Mouse (Mus musculus) testis, adult 2 months (tissue): ENCODE measurements around the gene Six6. TPM values are rescaled to one million over a fixed set of nuclear protein-coding genes. Genes with fewer than 3 reads are reported as not detected.

ENCODE experiments used
- H3K27ac ChIP-seq: fragments of 200-500 bp; 2 replicates; pipeline ENCODE4 v1.5.1; 2012; ENCODE audit warnings: low read depth, low read length; ENCODE audit not compliant: control insufficient read depth, insufficient read depth
- H3K27me3 ChIP-seq: fragments of 200-500 bp; 2 replicates; pipeline ENCODE4 v1.6.1; 2012; ENCODE audit warnings: mild to moderate bottlenecking, low read length, moderate library complexity; ENCODE audit not compliant: control insufficient read depth, insufficient read depth
- H3K36me3 ChIP-seq: fragments of 200-500 bp; 2 replicates; pipeline ENCODE4 v1.6.1; 2012; ENCODE audit warnings: mild to moderate bottlenecking, low read length; ENCODE audit not compliant: control insufficient read depth, insufficient read depth
- H3K4me1 ChIP-seq: fragments of 200-500 bp; 2 replicates; pipeline ENCODE4 v1.6.1; 2012; ENCODE audit warnings: low read length; ENCODE audit not compliant: control insufficient read depth, insufficient read depth
- H3K4me3 ChIP-seq: fragments of 200-500 bp; 2 replicates; pipeline ENCODE4 v1.5.1; 2012; ENCODE audit warnings: low read depth, mild to moderate bottlenecking, low read length, moderate library complexity, mixed read lengths; ENCODE audit not compliant: control insufficient read depth
- CTCF ChIP-seq: fragments of 200-500 bp; IDR thresholded peaks from 2 replicates; pipeline ENCODE4 v1.5.1; 2012; ENCODE audit warnings: low read depth, mild to moderate bottlenecking, inconsistent platforms, low read length, moderate library complexity; ENCODE audit not compliant: control insufficient read depth, insufficient read depth, insufficient replicate concordance
- POLR2A ChIP-seq: fragments of 200-500 bp; IDR thresholded peaks from 2 replicates; pipeline ENCODE4 v1.6.1; 2012; ENCODE audit warnings: low read depth, mild to moderate bottlenecking, inconsistent platforms, low read length, moderate library complexity; ENCODE audit not compliant: control insufficient read depth
- polyA plus RNA-seq: library from polyadenylated mRNA; depleted of rRNA; stranded (reverse); fragments of >200 nt; gene quantifications from 2 replicates; pipeline ENCODE4 v1.2.3, GENCODE M21; 2012; rRNA removed

Six6 gene
- polyA plus RNA-seq, 1 experiment, result not detected

GRCm38 (mm10) chr12:72979236-72979635 lies 39.5 kb downstream of the Six6 start:
- H3K4me3 ChIP-seq, result no peak overlapping the region
- no peak overlapping the region for H3K27ac ChIP-seq
- no peak for TF ChIP-seq POLR2A
- no peak for TF ChIP-seq CTCF
- no peaks in the 10 kb centered on the region for H3K27me3 ChIP-seq
- H3K4me1 ChIP-seq, result peaks cover 10% of the 10 kb centered on the region
- no peaks in the 10 kb centered on the region for H3K36me3 ChIP-seq

DNA sequence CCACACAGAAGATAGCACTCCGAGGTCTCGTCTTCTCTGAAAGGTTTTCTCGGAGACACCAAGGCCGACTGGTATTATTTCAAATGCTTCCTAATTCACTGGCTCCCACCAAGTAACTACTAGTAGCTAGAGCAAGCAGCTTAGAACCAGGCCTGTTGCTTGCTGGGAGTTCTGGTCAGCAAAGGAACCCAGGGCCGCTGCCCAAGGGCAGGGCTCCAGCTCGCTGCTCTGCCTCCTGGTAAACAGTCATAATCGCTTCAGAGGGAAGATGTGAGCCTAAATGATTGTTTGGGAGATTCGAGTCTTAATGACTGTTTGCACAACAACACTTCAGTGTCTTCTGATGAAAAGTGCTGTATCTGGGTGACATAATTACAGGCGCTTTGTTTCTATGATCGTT lies 42.9 kb downstream of the Six6 start:
- H3K4me3 ChIP-seq, result no peak overlapping the region
- H3K4me1 ChIP-seq, result no peaks in the 10 kb centered on the region; the same call in 1 of the 2 replicates
- no peaks in the 10 kb centered on the region for H3K27me3 ChIP-seq
- no peaks in the 10 kb centered on the region for H3K36me3 ChIP-seq
- peak overlapping the region; percentile 49 for H3K27ac ChIP-seq
- TF ChIP-seq POLR2A, result no peak
- TF ChIP-seq CTCF, result no peak

- H3K27me3 ChIP-seq, result no peaks in the 10 kb centered on the region
- no peak overlapping the region for H3K4me3 ChIP-seq
- no peaks in the 10 kb centered on the region for H3K36me3 ChIP-seq
- no peak for TF ChIP-seq CTCF
- no peak for TF ChIP-seq POLR2A
- H3K27ac ChIP-seq, result peak overlapping the region; percentile 56; the same call in 1 of the 2 replicates
- no peaks in the 10 kb centered on the region; the same call in 1 of the 2 replicates for H3K4me1 ChIP-seq
Observed at GRCm38 (mm10) chr12:72983071-72983857, 43.6 kb downstream of the Six6 start.

Other genes with a start within 250 kb of the Six6 start
- gene Ppm1a, start 182.4 kb upstream of the Six6 start, polyA plus RNA-seq, result 204 and 252 TPM in 2 replicates
- 2.9 and 5.3 TPM in 2 replicates for gene 4930447C04Rik, start 882 bp downstream of the Six6 start, polyA plus RNA-seq
- gene Six1, start 114.0 kb downstream of the Six6 start, polyA plus RNA-seq, result 0.51 and 0.58 TPM in 2 replicates
- 0.34 and 0.48 TPM in 2 replicates for gene Six4, start 173.6 kb downstream of the Six6 start, polyA plus RNA-seq
- 4.4 and 5.7 TPM in 2 replicates for gene Mnat1, start 183.8 kb downstream of the Six6 start, polyA plus RNA-seq